Mouse (Mus musculus): ENCODE results near the gene Adat1. TPM values are rescaled to one million over a fixed set of nuclear protein-coding genes. Genes with fewer than 3 reads are reported as not detected.
A peak's percentile ranks its signal among the peaks of the same experiment; 100 is the strongest.

Gene Adat1
- 6.7 and 7.6 TPM in 2 replicates for polyA plus RNA-seq (2015; fragmentation: Nextera tagmentation; extraction: Ambion mirVana)

- Histone ChIP-seq H3K4me2 (ENCODE audit: low read depth, low read length) (peak within 1 kb of the TSS; percentile 78), H3K4me1 (ENCODE audit: control insufficient read depth, insufficient read depth, low read length) (peaks cover 4% of the 10 kb centered on the region; the same call in 1 of the 2 replicates), H3K9ac (ENCODE audit: low read depth, low read length) (peak within 1 kb of the TSS; percentile 82), H3K27me3 (replicated peaks; ENCODE audit: control insufficient read depth, insufficient read depth, low read length) (no peaks in the 10 kb centered on the region), H3K9me3 (ENCODE audit: control insufficient read depth, low read length) (no peaks in the 10 kb centered on the region), H3K36me3 (ENCODE audit: control insufficient read depth, insufficient read depth, low read length) (peaks cover 14% of the 10 kb centered on the region), H3K4me3 (ENCODE audit: low read length) (peak within 1 kb of the TSS; percentile 80), H3K27ac (ENCODE audit: low read length) (no peak within 1 kb of the TSS)
- ATAC-seq, result peak; percentile 97
- 4% methylated on average over 33 of the region's 33 CpGs for WGBS
These were observed at the start of gene Adat1 for GRCm38 (mm10) chr8:111992013-111992702. Gene Adat1, minus strand, starts transcription at chr8:111992302.

- 75% methylated on average over 18 of the region's 18 CpGs for WGBS
- H3K27me3 ChIP-seq (replicated peaks; ENCODE audit: control insufficient read depth, insufficient read depth, low read length), result no peaks in the 10 kb centered on the region
- H3K4me1 ChIP-seq (ENCODE audit: control insufficient read depth, insufficient read depth, low read length), result no peaks in the 10 kb centered on the region
- H3K27ac ChIP-seq (ENCODE audit: low read length), result no peak overlapping the region
- no peak overlapping the region for H3K4me2 ChIP-seq (ENCODE audit: low read depth, low read length)
- ATAC-seq, result no peak
- no peak overlapping the region for H3K4me3 ChIP-seq (ENCODE audit: low read length)
- H3K36me3 ChIP-seq (ENCODE audit: control insufficient read depth, insufficient read depth, low read length), result no peaks in the 10 kb centered on the region
- no peak overlapping the region for H3K9ac ChIP-seq (ENCODE audit: low read depth, low read length)
- no peaks in the 10 kb centered on the region for H3K9me3 ChIP-seq (ENCODE audit: control insufficient read depth, low read length)
These were observed 45.4 kb upstream of the Adat1 start for GRCm38 (mm10) chr8:112037521-112037920.

- Histone ChIP-seq H3K27me3 (replicated peaks; ENCODE audit: control insufficient read depth, insufficient read depth, low read length) (no peaks in the 10 kb centered on the region), H3K4me1 (ENCODE audit: control insufficient read depth, insufficient read depth, low read length) (no peaks in the 10 kb centered on the region), H3K4me3 (ENCODE audit: low read length) (no peak overlapping the region), H3K36me3 (ENCODE audit: control insufficient read depth, insufficient read depth, low read length) (no peaks in the 10 kb centered on the region), H3K27ac (ENCODE audit: low read length) (no peak overlapping the region), H3K9ac (ENCODE audit: low read depth, low read length) (no peak overlapping the region), H3K9me3 (ENCODE audit: control insufficient read depth, low read length) (no peaks in the 10 kb centered on the region), H3K4me2 (ENCODE audit: low read depth, low read length) (no peak overlapping the region)
- 8% methylated on average over 8 of the region's 8 CpGs for WGBS
- peak; percentile 62 for ATAC-seq
These were observed 42.5 kb upstream of the Adat1 start for GRCm38 (mm10) chr8:112034603-112035002.

- no peak for ATAC-seq
- Histone ChIP-seq H3K9me3 (ENCODE audit: control insufficient read depth, low read length) (no peaks in the 10 kb centered on the region), H3K4me1 (ENCODE audit: control insufficient read depth, insufficient read depth, low read length) (no peaks in the 10 kb centered on the region), H3K9ac (ENCODE audit: low read depth, low read length) (no peak overlapping the region), H3K27ac (ENCODE audit: low read length) (no peak overlapping the region), H3K4me3 (ENCODE audit: low read length) (no peak overlapping the region), H3K4me2 (ENCODE audit: low read depth, low read length) (no peak overlapping the region), H3K36me3 (ENCODE audit: control insufficient read depth, insufficient read depth, low read length) (no peaks in the 10 kb centered on the region), H3K27me3 (replicated peaks; ENCODE audit: control insufficient read depth, insufficient read depth, low read length) (no peaks in the 10 kb centered on the region)
- 60% methylated on average over 7 of the region's 7 CpGs for WGBS
These were observed 41.0 kb upstream of the Adat1 start for GRCm38 (mm10) chr8:112033071-112033470.

- Histone ChIP-seq H3K4me2 (ENCODE audit: low read depth, low read length) (no peak overlapping the region), H3K27ac (ENCODE audit: low read length) (no peak overlapping the region), H3K9me3 (ENCODE audit: control insufficient read depth, low read length) (no peaks in the 10 kb centered on the region), H3K27me3 (replicated peaks; ENCODE audit: control insufficient read depth, insufficient read depth, low read length) (no peaks in the 10 kb centered on the region), H3K4me3 (ENCODE audit: low read length) (no peak overlapping the region), H3K9ac (ENCODE audit: low read depth, low read length) (no peak overlapping the region), H3K36me3 (ENCODE audit: control insufficient read depth, insufficient read depth, low read length) (no peaks in the 10 kb centered on the region), H3K4me1 (ENCODE audit: control insufficient read depth, insufficient read depth, low read length) (no peaks in the 10 kb centered on the region)
- WGBS, result 50% methylated on average over 6 of the region's 6 CpGs
- no peak for ATAC-seq
These were observed 38.6 kb upstream of the Adat1 start for GRCm38 (mm10) chr8:112030663-112031062.

GRCm38 (mm10) chr8:112029455-112029854 is 37.4 kb upstream of the Adat1 start:
- WGBS, result 80% methylated on average over 7 of the region's 7 CpGs
- ATAC-seq, result no peak
- H3K4me1 ChIP-seq (ENCODE audit: control insufficient read depth, insufficient read depth, low read length), result no peaks in the 10 kb centered on the region

GRCm38 (mm10) chr8:112014936-112015335 is 22.8 kb upstream of the Adat1 start, which contains the start of gene Gm6793:
Gene Gm6793, minus strand, starts transcription at chr8:112015036.
- 91% methylated on average over 11 of the region's 11 CpGs for WGBS

More at GRCm38 (mm10) chr8:112029455-112029854, 37.4 kb upstream of the Adat1 start:
- H3K27ac ChIP-seq (ENCODE audit: low read length), result no peak overlapping the region
- H3K9me3 ChIP-seq (ENCODE audit: control insufficient read depth, low read length), result no peaks in the 10 kb centered on the region
- H3K9ac ChIP-seq (ENCODE audit: low read depth, low read length), result no peak overlapping the region
- no peak overlapping the region for H3K4me3 ChIP-seq (ENCODE audit: low read length)
- H3K4me2 ChIP-seq (ENCODE audit: low read depth, low read length), result no peak overlapping the region
- no peaks in the 10 kb centered on the region for H3K27me3 ChIP-seq (replicated peaks; ENCODE audit: control insufficient read depth, insufficient read depth, low read length)
- no peaks in the 10 kb centered on the region for H3K36me3 ChIP-seq (ENCODE audit: control insufficient read depth, insufficient read depth, low read length)

GRCm38 (mm10) chr8:112011816-112012242 is 19.7 kb upstream of the Adat1 start:
- Histone ChIP-seq H3K27me3 (replicated peaks; ENCODE audit: control insufficient read depth, insufficient read depth, low read length) (no peaks in the 10 kb centered on the region), H3K9me3 (ENCODE audit: control insufficient read depth, low read length) (no peaks in the 10 kb centered on the region), H3K36me3 (ENCODE audit: control insufficient read depth, insufficient read depth, low read length) (no peaks in the 10 kb centered on the region), H3K27ac (ENCODE audit: low read length) (peak overlapping the region; percentile 82), H3K9ac (ENCODE audit: low read depth, low read length) (peak overlapping the region; percentile 88), H3K4me2 (ENCODE audit: low read depth, low read length) (peak overlapping the region; percentile 83), H3K4me3 (ENCODE audit: low read length) (peak overlapping the region; percentile 96), H3K4me1 (ENCODE audit: control insufficient read depth, insufficient read depth, low read length) (peaks cover 18% of the 10 kb centered on the region)
- under 1% methylated on average over 40 of the region's 40 CpGs for WGBS
- ATAC-seq, result peak; percentile 62

More at GRCm38 (mm10) chr8:112014936-112015335, 22.8 kb upstream of the Adat1 start, which contains the start of gene Gm6793:
- Histone ChIP-seq H3K27ac (ENCODE audit: low read length) (no peak within 1 kb of the TSS), H3K4me3 (ENCODE audit: low read length) (no peak within 1 kb of the TSS), H3K9me3 (ENCODE audit: control insufficient read depth, low read length) (no peaks in the 10 kb centered on the region), H3K9ac (ENCODE audit: low read depth, low read length) (no peak within 1 kb of the TSS), H3K4me2 (ENCODE audit: low read depth, low read length) (no peak within 1 kb of the TSS), H3K4me1 (ENCODE audit: control insufficient read depth, insufficient read depth, low read length) (peaks cover 15% of the 10 kb centered on the region), H3K36me3 (ENCODE audit: control insufficient read depth, insufficient read depth, low read length) (peaks cover 6% of the 10 kb centered on the region; the same call in 1 of the 2 replicates), H3K27me3 (replicated peaks; ENCODE audit: control insufficient read depth, insufficient read depth, low read length) (no peaks in the 10 kb centered on the region)
- ATAC-seq, result no peak

GRCm38 (mm10) chr8:112010997-112011815 is 19.1 kb upstream of the Adat1 start, which contains the start of the genes Kars and Terf2ip:
Gene Kars, minus strand, starts transcription at chr8:112011323.
Gene Terf2ip, plus strand, starts transcription at chr8:112011398.
- H3K9me3 ChIP-seq (ENCODE audit: control insufficient read depth, low read length), result no peaks in the 10 kb centered on the region
- H3K27ac ChIP-seq (ENCODE audit: low read length), result peak within 1 kb of the TSS; percentile 82
- WGBS, result under 1% methylated on average over 61 of the region's 61 CpGs
- no peaks in the 10 kb centered on the region for H3K36me3 ChIP-seq (ENCODE audit: control insufficient read depth, insufficient read depth, low read length)
- peak within 1 kb of the TSS; percentile 83 for H3K4me2 ChIP-seq (ENCODE audit: low read depth, low read length)
- peak within 1 kb of the TSS; percentile 88 for H3K9ac ChIP-seq (ENCODE audit: low read depth, low read length)
- H3K4me1 ChIP-seq (ENCODE audit: control insufficient read depth, insufficient read depth, low read length), result peaks cover 18% of the 10 kb centered on the region
- ATAC-seq, result peak; percentile 94
- no peaks in the 10 kb centered on the region for H3K27me3 ChIP-seq (replicated peaks; ENCODE audit: control insufficient read depth, insufficient read depth, low read length)
- peak within 1 kb of the TSS; percentile 96 for H3K4me3 ChIP-seq (ENCODE audit: low read length)

Data from intestine, embryonic 16.5 days (tissue).